Mouse (Mus musculus): Measurements from ENCODE around the gene Adgrb3. TPM values are rescaled to one million over a fixed set of nuclear protein-coding genes. Genes with fewer than 3 reads are reported as not detected.
"Not testable (repeated sequence)": the region's sequence is repeated elsewhere in the genome, so short reads cannot be mapped to it uniquely, and the experiment has no call there.

The Adgrb3 gene
- polyA plus RNA-seq, 1 experiment from 2014 or later = 0.92 TPM

- H3K9me3 ChIP-seq = no peaks in the 10 kb centered on the region
- 16% methylated on average over 4 of the region's 4 CpGs for WGBS
- 0 out of 2 replicates have a peak, but pooled peaks have one; percentile 20 for ATAC-seq (ENCODE audit: insufficient number of reproducible peaks, insufficient read depth, low FRiP score, low TSS enrichment, low read depth)
Observed at GRCm38 (mm10) chr1:25504313-25504712, 325.2 kb downstream of the Adgrb3 start.

GRCm38 (mm10) chr1:25503524-25503923, 326.0 kb downstream of the Adgrb3 start:
- Histone ChIP-seq H3K4me1 (replicated peaks) (no peaks in the 10 kb centered on the region), H3K9me3 (no peaks in the 10 kb centered on the region), H3K27ac (no peak overlapping the region), H3K36me3 (no peaks in the 10 kb centered on the region), H3K4me3 (replicated peaks) (no peak overlapping the region), H3K4me2 (no peak overlapping the region), H3K9ac (replicated peaks) (no peak overlapping the region), H3K27me3 (no peaks in the 10 kb centered on the region)
- 81% methylated on average over 4 of the region's 4 CpGs for WGBS
- ATAC-seq (ENCODE audit: insufficient number of reproducible peaks, insufficient read depth, low FRiP score, low TSS enrichment, low read depth) = no peak

More at GRCm38 (mm10) chr1:25504313-25504712, 325.2 kb downstream of the Adgrb3 start:
- H3K4me2 ChIP-seq = no peak overlapping the region
- no peak overlapping the region for H3K9ac ChIP-seq (replicated peaks)
- no peaks in the 10 kb centered on the region for H3K36me3 ChIP-seq
- no peaks in the 10 kb centered on the region for H3K27me3 ChIP-seq
- H3K27ac ChIP-seq = no peak overlapping the region
- H3K4me1 ChIP-seq (replicated peaks) = no peaks in the 10 kb centered on the region
- H3K4me3 ChIP-seq (replicated peaks) = no peak overlapping the region

- no peaks in the 10 kb centered on the region for H3K4me1 ChIP-seq (replicated peaks)
- H3K9me3 ChIP-seq = no peaks in the 10 kb centered on the region
- H3K4me3 ChIP-seq (replicated peaks) = no peak overlapping the region
- H3K9ac ChIP-seq (replicated peaks) = no peak overlapping the region
- H3K27ac ChIP-seq = no peak overlapping the region
- H3K27me3 ChIP-seq = no peaks in the 10 kb centered on the region
- no peak for ATAC-seq (ENCODE audit: insufficient number of reproducible peaks, insufficient read depth, low FRiP score, low TSS enrichment, low read depth)
- no peaks in the 10 kb centered on the region for H3K36me3 ChIP-seq
- WGBS = 83% methylated on average over 3 of the region's 3 CpGs
- H3K4me2 ChIP-seq = no peak overlapping the region
Observed at GRCm38 (mm10) chr1:25495202-25495914, 334.1 kb downstream of the Adgrb3 start.

- Histone ChIP-seq H3K27me3 (no peaks in the 10 kb centered on the region), H3K36me3 (no peaks in the 10 kb centered on the region), H3K9ac (replicated peaks) (no peak overlapping the region), H3K4me2 (no peak overlapping the region), H3K27ac (no peak overlapping the region), H3K4me1 (replicated peaks) (no peaks in the 10 kb centered on the region), H3K9me3 (no peaks in the 10 kb centered on the region), H3K4me3 (replicated peaks) (no peak overlapping the region)
- WGBS = 82% methylated on average over 1 of the region's 1 CpGs
- ATAC-seq (ENCODE audit: insufficient number of reproducible peaks, insufficient read depth, low FRiP score, low TSS enrichment, low read depth) = no peak
Observed at GRCm38 (mm10) chr1:25491503-25491902, 338.0 kb downstream of the Adgrb3 start.

GRCm38 (mm10) chr1:25490174-25490573, 339.3 kb downstream of the Adgrb3 start:
- Histone ChIP-seq H3K27me3 (no peaks in the 10 kb centered on the region), H3K4me3 (replicated peaks) (no peak overlapping the region), H3K9me3 (no peaks in the 10 kb centered on the region), H3K9ac (replicated peaks) (no peak overlapping the region), H3K36me3 (no peaks in the 10 kb centered on the region), H3K27ac (no peak overlapping the region), H3K4me1 (replicated peaks) (no peaks in the 10 kb centered on the region), H3K4me2 (no peak overlapping the region)
- WGBS = 80% methylated on average over 2 of the region's 2 CpGs
- no peak for ATAC-seq (ENCODE audit: insufficient number of reproducible peaks, insufficient read depth, low FRiP score, low TSS enrichment, low read depth)

DNA sequence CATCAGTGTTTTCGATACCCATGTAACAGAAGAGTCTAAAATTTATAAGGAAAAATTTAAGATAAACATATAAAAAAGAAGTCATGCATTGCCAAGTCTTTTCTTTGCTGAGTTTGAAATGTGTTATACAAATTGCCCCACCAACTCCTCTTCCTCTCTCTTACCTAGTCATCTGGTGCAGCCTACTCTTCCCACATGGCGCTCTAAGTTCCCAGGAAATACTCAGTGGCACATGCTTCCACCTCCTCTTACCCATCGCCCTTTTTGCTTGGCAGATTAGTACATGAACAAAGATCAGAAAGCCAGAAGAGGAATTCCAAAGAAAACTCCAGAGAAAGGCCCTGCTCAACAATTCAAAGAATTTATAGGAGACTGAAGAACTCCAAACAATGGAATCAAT, 353.8 kb downstream of the Adgrb3 start:
- Histone ChIP-seq H3K9ac (replicated peaks) (no peak overlapping the region), H3K4me1 (replicated peaks) (no peaks in the 10 kb centered on the region), H3K36me3 (no peaks in the 10 kb centered on the region), H3K4me2 (no peak overlapping the region), H3K4me3 (replicated peaks) (no peak overlapping the region), H3K27ac (no peak overlapping the region), H3K9me3 (no peaks in the 10 kb centered on the region), H3K27me3 (no peaks in the 10 kb centered on the region)
- 86% methylated on average over 3 of the region's 3 CpGs for WGBS
- ATAC-seq (ENCODE audit: insufficient number of reproducible peaks, insufficient read depth, low FRiP score, low TSS enrichment, low read depth) = no peak

- Histone ChIP-seq H3K4me2 (no peak overlapping the region), H3K4me3 (replicated peaks) (no peak overlapping the region), H3K4me1 (replicated peaks) (no peaks in the 10 kb centered on the region), H3K9me3 (no peaks in the 10 kb centered on the region), H3K27me3 (no peaks in the 10 kb centered on the region), H3K27ac (no peak overlapping the region), H3K36me3 (no peaks in the 10 kb centered on the region), H3K9ac (replicated peaks) (no peak overlapping the region)
- WGBS = 81% methylated on average over 9 of the region's 11 CpGs
- ATAC-seq (ENCODE audit: insufficient number of reproducible peaks, insufficient read depth, low FRiP score, low TSS enrichment, low read depth) = no peak
Observed at GRCm38 (mm10) chr1:25474469-25474868, 355.0 kb downstream of the Adgrb3 start.

- WGBS = 64% methylated on average over 2 of the region's 2 CpGs
- not testable (repeated sequence) for H3K4me1 ChIP-seq (replicated peaks); ATAC-seq (ENCODE audit: insufficient number of reproducible peaks, insufficient read depth, low FRiP score, low TSS enrichment, low read depth); H3K36me3 ChIP-seq; H3K4me2 ChIP-seq; H3K9me3 ChIP-seq; H3K4me3 ChIP-seq (replicated peaks); H3K9ac ChIP-seq (replicated peaks); H3K27me3 ChIP-seq; H3K27ac ChIP-seq
Observed at GRCm38 (mm10) chr1:25471612-25472011, 357.9 kb downstream of the Adgrb3 start.

DNA sequence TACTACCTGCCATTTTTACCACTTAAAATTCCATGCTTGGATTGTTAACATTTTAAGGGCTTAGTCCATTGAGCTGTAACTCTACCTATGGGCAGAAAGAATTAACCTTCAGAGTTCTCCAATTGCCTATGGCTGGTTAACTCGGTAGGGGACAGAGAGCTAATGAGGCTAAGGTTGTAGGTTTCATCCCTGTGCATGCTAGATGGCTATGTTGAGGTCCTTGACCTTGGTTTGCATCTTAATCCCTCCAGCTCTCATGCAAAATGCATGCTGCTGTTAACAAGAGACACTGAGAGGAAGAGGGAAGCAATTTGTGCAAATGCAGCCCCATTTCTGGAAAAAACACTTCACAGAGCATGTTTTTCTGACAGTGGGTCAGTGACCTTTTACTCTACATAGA, 366.9 kb downstream of the Adgrb3 start:
- no peak overlapping the region for H3K27ac ChIP-seq
- H3K4me1 ChIP-seq (replicated peaks) = no peaks in the 10 kb centered on the region
- 44% methylated on average over 1 of the region's 1 CpGs for WGBS
- no peak overlapping the region for H3K4me2 ChIP-seq
- no peaks in the 10 kb centered on the region for H3K9me3 ChIP-seq
- no peak overlapping the region for H3K4me3 ChIP-seq (replicated peaks)
- no peak for ATAC-seq (ENCODE audit: insufficient number of reproducible peaks, insufficient read depth, low FRiP score, low TSS enrichment, low read depth)
- no peak overlapping the region for H3K9ac ChIP-seq (replicated peaks)
- no peaks in the 10 kb centered on the region for H3K36me3 ChIP-seq
- H3K27me3 ChIP-seq = no peaks in the 10 kb centered on the region

DNA sequence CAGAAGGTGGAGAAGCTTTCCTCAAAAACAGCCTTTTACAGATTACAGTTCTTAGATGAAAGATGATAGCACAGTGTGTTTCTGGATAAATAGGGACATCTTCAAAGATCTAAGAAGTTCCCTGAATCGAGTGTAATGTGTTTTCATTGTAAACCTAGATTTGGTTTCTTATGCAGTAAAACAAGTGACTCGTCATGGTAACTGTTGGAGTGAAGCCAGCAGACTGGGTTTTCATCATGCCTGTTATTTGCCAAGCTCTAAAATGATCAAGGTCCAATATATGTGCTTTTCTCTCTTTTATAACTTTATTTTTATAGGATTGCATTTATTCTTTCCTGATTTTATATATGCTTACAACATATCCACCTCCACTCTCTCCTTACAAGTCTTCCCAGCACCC, 394.0 kb downstream of the Adgrb3 start:
- Histone ChIP-seq H3K9ac (replicated peaks) (no peak overlapping the region), H3K27ac (no peak overlapping the region), H3K4me1 (replicated peaks) (no peaks in the 10 kb centered on the region), H3K4me3 (replicated peaks) (no peak overlapping the region), H3K9me3 (no peaks in the 10 kb centered on the region), H3K4me2 (no peak overlapping the region), H3K36me3 (no peaks in the 10 kb centered on the region), H3K27me3 (no peaks in the 10 kb centered on the region)
- ATAC-seq (ENCODE audit: insufficient number of reproducible peaks, insufficient read depth, low FRiP score, low TSS enrichment, low read depth) = no peak
- WGBS = 42% methylated on average over 2 of the region's 2 CpGs

DNA sequence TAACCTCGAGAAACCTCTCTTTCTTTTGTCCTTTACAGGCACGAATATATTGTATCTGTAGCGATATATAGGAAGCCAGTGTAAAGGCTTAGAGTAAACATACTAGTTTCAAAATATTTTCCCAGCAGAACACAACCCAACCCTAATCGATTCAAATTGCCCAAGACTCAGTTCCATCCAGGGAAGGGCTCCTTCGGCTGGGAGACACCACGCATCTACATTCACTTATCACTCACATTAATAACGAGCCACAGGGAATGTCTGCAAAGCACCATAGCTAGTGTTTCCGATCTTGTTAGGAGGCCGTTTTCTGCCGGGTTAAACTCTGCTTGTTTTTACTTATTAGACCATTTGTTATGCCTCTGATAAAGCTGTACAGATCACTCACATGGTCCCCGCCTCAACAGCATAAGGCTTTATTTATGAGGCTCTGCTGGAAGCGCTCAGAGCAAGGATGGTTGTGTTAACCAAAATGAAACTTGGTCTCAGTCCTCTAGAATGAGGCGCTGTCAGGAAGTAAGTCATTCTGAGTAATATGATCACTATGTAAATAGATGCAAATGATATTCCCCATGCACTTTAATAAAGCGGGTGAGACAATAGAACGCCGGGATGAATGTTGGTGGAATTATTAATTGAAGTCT, 399.2 kb downstream of the Adgrb3 start:
- H3K4me1 ChIP-seq (replicated peaks) = no peaks in the 10 kb centered on the region
- no peaks in the 10 kb centered on the region for H3K27me3 ChIP-seq
- no peaks in the 10 kb centered on the region for H3K9me3 ChIP-seq
- ATAC-seq (ENCODE audit: insufficient number of reproducible peaks, insufficient read depth, low FRiP score, low TSS enrichment, low read depth) = no peak
- H3K9ac ChIP-seq (replicated peaks) = no peak overlapping the region
- H3K36me3 ChIP-seq = no peaks in the 10 kb centered on the region
- no peak overlapping the region for H3K27ac ChIP-seq
- no peak overlapping the region for H3K4me2 ChIP-seq
- H3K4me3 ChIP-seq (replicated peaks) = no peak overlapping the region
- WGBS = 64% methylated on average over 16 of the region's 16 CpGs

GRCm38 (mm10) chr1:25420701-25421100, 408.8 kb downstream of the Adgrb3 start:
- Histone ChIP-seq H3K27ac (no peak overlapping the region), H3K36me3 (no peaks in the 10 kb centered on the region), H3K27me3 (no peaks in the 10 kb centered on the region), H3K9me3 (no peaks in the 10 kb centered on the region), H3K9ac (replicated peaks) (no peak overlapping the region), H3K4me1 (replicated peaks) (no peaks in the 10 kb centered on the region), H3K4me3 (replicated peaks) (no peak overlapping the region), H3K4me2 (no peak overlapping the region)
- WGBS = 92% methylated on average over 2 of the region's 2 CpGs
- ATAC-seq (ENCODE audit: insufficient number of reproducible peaks, insufficient read depth, low FRiP score, low TSS enrichment, low read depth) = no peak

Measured in limb, embryonic 12.5 days (tissue).